Mouse (Mus musculus) forebrain, embryonic 12.5 days (tissue): ENCODE data around the gene Mgrn1. TPM values are rescaled to one million over a fixed set of nuclear protein-coding genes. Genes with fewer than 3 reads are reported as not detected.

Source experiments
- ATAC-seq: fragments of 200-750 bp; cut with Nextera tagmentation; 2 replicates; pipeline ENCODE4 v1.8.0; 2017; ENCODE audit warnings: moderate TSS enrichment; ENCODE audit not compliant: low FRiP score
- H3K27ac ChIP-seq: fragments of 300-500 bp; sonication (generic); 2 replicates; pipeline ENCODE4 v1.5.1; 2016; ENCODE audit warnings: mild to moderate bottlenecking
- H3K27me3 ChIP-seq: fragments of 300-500 bp; sonication (generic); 2 replicates; pipeline ENCODE4 v1.6.1; 2016; ENCODE audit warnings: mild to moderate bottlenecking
- H3K36me3 ChIP-seq: fragments of 300-500 bp; sonication (generic); replicated peaks from 2 replicates; pipeline ENCODE4 v1.6.1; 2016; ENCODE audit warnings: mild to moderate bottlenecking
- H3K4me1 ChIP-seq: fragments of 300-500 bp; sonication (generic); 2 replicates; pipeline ENCODE4 v1.6.1; 2016
- H3K4me2 ChIP-seq: fragments of 300-500 bp; sonication (generic); 2 replicates; pipeline ENCODE4 v1.6.1; 2016; ENCODE audit warnings: mild to moderate bottlenecking, moderate library complexity
- H3K4me3 ChIP-seq: fragments of 300-500 bp; sonication (generic); replicated peaks from 2 replicates; pipeline ENCODE4 v1.5.1; 2016; ENCODE audit warnings: mild to moderate bottlenecking
- H3K9ac ChIP-seq: fragments of 300-500 bp; sonication (generic); 2 replicates; pipeline ENCODE4 v1.6.1; 2016; ENCODE audit warnings: mild to moderate bottlenecking
- H3K9me3 ChIP-seq: fragments of 300-500 bp; sonication (generic); 2 replicates; pipeline ENCODE4 v1.6.1; 2016
- WGBS: fragments of 180-500 bp; shearing (Covaris S2); methylation state at CpG from one replicate; pipeline ENCODE4 v1.1.7; 2016; 5-methylcytosine and 5-hydroxymethylcytosine counted together
- polyA plus RNA-seq: library from polyadenylated mRNA; unstranded; fragments of >200 nt; fragmentation: Nextera tagmentation; extraction: Ambion mirVana; gene quantifications from 2 replicates; pipeline ENCODE4 v1.2.1, GENCODE M21; 2016

Mgrn1 gene
- polyA plus RNA-seq, 1 experiment from 2014 or later: 80.2 TPM

DNA sequence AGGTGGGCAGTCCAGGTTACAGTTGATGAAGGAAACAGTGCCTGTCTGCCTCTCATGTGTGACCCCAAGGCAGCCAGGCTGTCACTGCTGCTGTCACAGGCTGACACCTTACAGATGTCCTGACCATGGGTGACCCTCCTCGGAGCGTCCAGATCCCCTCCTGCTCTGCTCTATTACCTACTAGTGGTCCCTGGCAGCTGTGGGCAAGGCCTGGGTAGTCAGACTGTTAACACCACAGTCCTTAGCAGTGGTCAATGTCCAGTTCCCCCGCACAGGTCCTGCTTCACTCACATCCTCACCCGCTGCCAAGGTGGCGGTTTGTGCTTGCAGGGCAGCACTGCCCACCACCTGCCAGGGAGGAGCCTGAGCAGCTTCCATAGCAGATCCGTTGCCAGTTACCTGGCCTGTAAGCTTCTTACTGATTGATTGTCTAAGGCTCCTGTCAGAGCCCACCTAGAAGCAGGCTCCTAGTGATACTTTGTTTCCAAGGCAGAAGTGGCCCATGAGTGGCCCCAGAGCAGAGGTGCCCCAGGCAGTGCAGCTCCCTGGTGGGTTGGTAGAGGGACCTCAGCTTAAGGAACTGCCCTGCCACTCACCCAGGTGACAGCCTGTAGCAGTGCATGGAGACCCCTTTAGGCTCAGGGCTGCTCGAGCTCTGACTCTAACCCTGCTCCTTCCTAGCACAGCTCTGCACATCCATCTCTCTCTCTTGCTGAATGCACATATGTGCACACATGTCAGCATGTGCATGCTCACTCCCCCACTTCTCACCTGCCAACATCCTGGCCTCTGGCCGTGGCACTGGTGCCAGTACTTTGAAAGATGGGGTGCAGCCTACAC lies 51.5 kb downstream of the Mgrn1 start:
- H3K4me2 ChIP-seq: no peak overlapping the region
- no peak overlapping the region for H3K9ac ChIP-seq
- H3K4me3 ChIP-seq: no peak overlapping the region
- no peak overlapping the region for H3K27ac ChIP-seq
- WGBS: 89% methylated on average over 8 of the region's 8 CpGs
- H3K36me3 ChIP-seq: peaks cover 79% of the 10 kb centered on the region
- no peaks in the 10 kb centered on the region for H3K9me3 ChIP-seq
- H3K27me3 ChIP-seq: no peaks in the 10 kb centered on the region
- H3K4me1 ChIP-seq: peaks cover 19% of the 10 kb centered on the region
- ATAC-seq: no peak

DNA sequence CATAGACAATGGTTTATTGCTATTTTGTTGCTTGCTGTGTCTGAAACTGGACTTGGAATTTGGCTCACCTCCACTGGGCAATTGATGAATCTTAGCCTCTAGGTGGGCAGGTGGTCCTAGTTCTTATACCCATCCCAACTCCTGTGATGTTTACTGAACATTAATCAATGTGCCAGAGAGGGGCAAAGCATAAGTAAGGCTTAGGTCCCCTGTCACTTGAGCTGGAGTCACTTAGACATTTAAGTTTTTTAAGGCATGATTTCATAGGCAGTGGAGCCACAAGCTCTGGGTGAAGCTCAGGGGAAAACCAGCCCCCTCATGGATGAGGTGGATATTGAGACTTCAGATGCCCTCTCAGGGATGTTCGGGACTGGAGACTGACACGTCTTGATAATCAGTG lies 52.4 kb downstream of the Mgrn1 start, which contains the start of gene Nudt16l1:
TSS of gene Nudt16l1 (plus strand) at position 301 of the 400 bp plus-strand sequence.
- WGBS: 4% methylated on average over 2 of the region's 2 CpGs
- no peaks in the 10 kb centered on the region for H3K27me3 ChIP-seq
- H3K27ac ChIP-seq: peak within 1 kb of the TSS; percentile 76
- H3K9me3 ChIP-seq: no peaks in the 10 kb centered on the region
- H3K4me2 ChIP-seq: peak within 1 kb of the TSS; percentile 96
- peaks cover 19% of the 10 kb centered on the region for H3K4me1 ChIP-seq
- no peak for ATAC-seq
- H3K4me3 ChIP-seq: peak within 1 kb of the TSS; percentile 76
- peaks cover 79% of the 10 kb centered on the region for H3K36me3 ChIP-seq
- peak within 1 kb of the TSS; percentile 90 for H3K9ac ChIP-seq

DNA sequence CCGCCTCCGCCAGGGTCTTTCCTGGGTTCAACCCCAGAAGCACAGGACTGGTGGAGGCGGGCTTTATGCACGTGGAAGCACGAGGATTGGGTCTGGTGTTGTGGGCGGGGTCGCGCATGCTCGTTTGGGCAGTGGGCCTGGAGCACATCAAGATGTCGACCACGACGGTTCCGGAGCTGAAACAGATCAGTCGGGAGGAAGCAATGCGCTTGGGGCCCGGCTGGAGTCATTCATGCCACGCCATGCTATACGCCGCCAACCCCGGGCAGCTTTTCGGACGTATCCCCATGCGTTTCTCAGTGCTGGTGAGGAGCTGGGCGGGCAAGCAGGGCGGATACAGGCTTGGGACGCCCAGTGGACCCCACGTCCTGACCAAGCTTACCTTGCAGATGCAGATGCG lies 52.9 kb downstream of the Mgrn1 start:
- under 1% methylated on average over 28 of the region's 28 CpGs for WGBS
- Histone ChIP-seq H3K9ac (peak overlapping the region; percentile 90), H3K4me3 (peak overlapping the region; percentile 76), H3K4me1 (peaks cover 19% of the 10 kb centered on the region), H3K4me2 (peak overlapping the region; percentile 96), H3K27ac (peak overlapping the region; percentile 76), H3K27me3 (no peaks in the 10 kb centered on the region), H3K36me3 (peaks cover 79% of the 10 kb centered on the region), H3K9me3 (no peaks in the 10 kb centered on the region)
- ATAC-seq: peak; percentile 96

DNA sequence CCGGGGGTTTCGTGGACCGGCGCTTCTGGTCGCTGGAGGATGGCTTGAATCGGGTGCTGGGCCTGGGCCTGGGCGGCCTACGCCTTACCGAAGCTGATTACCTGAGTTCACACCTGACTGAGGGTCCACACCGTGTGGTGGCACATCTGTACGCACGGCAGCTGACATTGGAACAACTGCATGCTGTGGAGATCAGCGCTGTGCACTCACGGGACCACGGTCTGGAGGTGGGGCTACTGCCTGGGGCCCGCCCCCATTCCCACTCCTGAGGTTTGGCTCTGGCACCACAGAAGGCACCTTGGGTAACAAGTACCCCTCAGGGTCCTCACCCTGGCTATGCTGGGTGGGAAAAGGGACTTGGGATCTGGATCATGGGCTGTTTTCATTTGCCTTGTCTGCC lies 53.4 kb downstream of the Mgrn1 start:
- peaks cover 19% of the 10 kb centered on the region for H3K4me1 ChIP-seq
- H3K9ac ChIP-seq: peak overlapping the region; percentile 90
- H3K4me3 ChIP-seq: peak overlapping the region; percentile 76
- peak overlapping the region; percentile 96 for H3K4me2 ChIP-seq
- H3K27me3 ChIP-seq: no peaks in the 10 kb centered on the region
- H3K36me3 ChIP-seq: peaks cover 78% of the 10 kb centered on the region
- H3K9me3 ChIP-seq: no peaks in the 10 kb centered on the region
- WGBS: 2% methylated on average over 16 of the region's 16 CpGs
- H3K27ac ChIP-seq: peak overlapping the region; percentile 76
- peak; percentile 64 for ATAC-seq

DNA sequence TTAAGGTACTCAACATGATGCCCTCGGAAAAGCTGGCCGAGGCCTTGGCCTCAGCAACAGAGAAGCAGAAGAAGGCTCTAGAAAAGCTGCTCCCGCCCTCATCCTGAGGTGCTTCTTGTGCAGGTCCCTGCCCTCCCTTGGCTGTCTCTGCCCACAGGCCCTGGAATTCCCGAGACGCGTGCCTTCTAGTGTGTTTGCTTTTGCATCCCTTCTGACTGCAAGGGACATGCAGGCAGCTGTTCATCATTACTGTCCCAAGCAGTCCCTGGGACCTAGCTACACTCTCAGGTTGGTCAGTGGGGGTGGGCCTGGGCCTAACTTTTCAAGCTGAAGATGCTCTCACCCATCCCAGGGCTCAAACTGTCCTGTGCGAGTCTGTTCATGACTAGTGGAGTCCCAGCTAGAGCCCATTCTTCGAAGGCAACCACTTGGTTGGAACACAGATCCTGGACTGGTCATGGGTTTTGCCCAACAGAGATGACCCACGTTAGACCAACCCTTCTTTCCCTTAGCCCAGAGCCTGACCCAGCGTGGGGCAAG lies 54.3 kb downstream of the Mgrn1 start:
- H3K27me3 ChIP-seq: no peaks in the 10 kb centered on the region
- 90% methylated on average over 10 of the region's 10 CpGs for WGBS
- peaks cover 73% of the 10 kb centered on the region for H3K36me3 ChIP-seq
- H3K4me3 ChIP-seq: no peak overlapping the region
- peak overlapping the region; percentile 96 for H3K4me2 ChIP-seq
- H3K27ac ChIP-seq: no peak overlapping the region
- no peaks in the 10 kb centered on the region for H3K9me3 ChIP-seq
- peaks cover 19% of the 10 kb centered on the region for H3K4me1 ChIP-seq
- H3K9ac ChIP-seq: peak overlapping the region; percentile 90; the same call in 1 of the 2 replicates
- ATAC-seq: no peak

DNA sequence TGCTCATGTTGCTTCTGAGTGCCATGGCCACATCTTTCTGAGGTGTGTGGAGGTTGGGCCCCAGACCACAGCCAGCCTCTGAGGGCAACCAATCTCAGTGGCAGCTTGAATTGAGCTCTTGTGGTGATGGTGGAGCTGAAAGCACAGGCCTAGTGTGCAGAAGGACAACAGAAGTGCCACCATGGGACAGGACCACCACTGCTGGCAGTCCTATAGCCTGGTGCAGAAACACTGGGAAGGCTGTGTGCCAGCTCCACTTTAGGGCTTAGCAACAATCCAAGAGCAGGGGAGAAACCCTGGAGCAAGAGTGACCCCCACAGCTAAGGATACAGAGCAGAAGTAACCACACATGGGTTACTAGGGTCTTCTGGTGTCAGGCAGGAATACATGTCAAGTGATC lies 55.0 kb downstream of the Mgrn1 start:
- Histone ChIP-seq H3K27ac (no peak overlapping the region), H3K9ac (no peak overlapping the region), H3K4me2 (no peak overlapping the region), H3K9me3 (no peaks in the 10 kb centered on the region), H3K36me3 (peaks cover 72% of the 10 kb centered on the region), H3K27me3 (no peaks in the 10 kb centered on the region), H3K4me3 (no peak overlapping the region), H3K4me1 (peaks cover 19% of the 10 kb centered on the region)
- no peak for ATAC-seq

DNA sequence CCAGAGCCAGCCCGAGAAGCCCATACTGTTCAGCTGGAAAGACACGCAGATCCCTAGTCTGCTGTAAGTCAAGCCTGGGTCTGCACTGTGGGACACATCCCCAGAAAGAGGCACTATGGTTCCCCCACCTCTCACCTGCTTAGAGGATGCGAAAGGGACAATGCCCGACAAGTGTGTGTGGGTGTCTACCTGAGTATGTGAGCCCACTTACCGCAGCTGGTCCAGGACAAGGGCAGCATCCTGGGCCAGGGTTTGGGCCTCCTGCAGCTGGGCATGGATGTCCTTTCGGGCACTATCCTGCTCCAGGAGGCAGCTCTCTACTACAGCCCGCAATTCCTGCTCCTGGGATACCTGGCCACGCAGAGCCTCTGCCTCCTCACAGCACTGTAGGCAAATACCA lies 56.8 kb downstream of the Mgrn1 start:
- Histone ChIP-seq H3K4me1 (peaks cover 19% of the 10 kb centered on the region), H3K27ac (no peak overlapping the region), H3K9ac (no peak overlapping the region), H3K27me3 (no peaks in the 10 kb centered on the region), H3K4me2 (no peak overlapping the region), H3K9me3 (no peaks in the 10 kb centered on the region), H3K4me3 (no peak overlapping the region), H3K36me3 (peaks cover 72% of the 10 kb centered on the region)
- 96% methylated on average over 8 of the region's 8 CpGs for WGBS
- ATAC-seq: no peak

DNA sequence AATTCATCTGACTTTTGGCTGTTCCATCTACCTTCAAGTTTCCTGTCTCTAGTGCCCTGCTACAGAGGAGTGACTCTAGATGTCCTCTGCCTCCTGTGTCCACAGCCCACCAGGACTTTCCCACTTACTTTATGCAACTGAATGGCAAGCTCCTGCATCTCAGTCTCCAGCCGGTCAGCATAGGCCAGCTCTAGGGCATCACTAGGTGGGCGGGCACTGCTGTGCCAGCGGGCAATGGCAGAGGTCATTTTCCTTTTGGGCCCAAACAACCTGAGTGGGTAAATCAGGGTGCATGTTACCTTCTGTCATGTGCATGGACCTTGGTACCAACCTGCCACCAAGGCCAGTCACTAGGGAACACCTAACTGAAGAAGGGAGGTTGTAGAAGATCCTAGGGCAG lies 57.4 kb downstream of the Mgrn1 start:
- Histone ChIP-seq H3K27ac (no peak overlapping the region), H3K4me3 (no peak overlapping the region), H3K4me1 (peaks cover 16% of the 10 kb centered on the region), H3K27me3 (no peaks in the 10 kb centered on the region), H3K4me2 (no peak overlapping the region), H3K9me3 (no peaks in the 10 kb centered on the region), H3K9ac (no peak overlapping the region), H3K36me3 (peaks cover 76% of the 10 kb centered on the region)
- 91% methylated on average over 3 of the region's 3 CpGs for WGBS
- no peak for ATAC-seq

DNA sequence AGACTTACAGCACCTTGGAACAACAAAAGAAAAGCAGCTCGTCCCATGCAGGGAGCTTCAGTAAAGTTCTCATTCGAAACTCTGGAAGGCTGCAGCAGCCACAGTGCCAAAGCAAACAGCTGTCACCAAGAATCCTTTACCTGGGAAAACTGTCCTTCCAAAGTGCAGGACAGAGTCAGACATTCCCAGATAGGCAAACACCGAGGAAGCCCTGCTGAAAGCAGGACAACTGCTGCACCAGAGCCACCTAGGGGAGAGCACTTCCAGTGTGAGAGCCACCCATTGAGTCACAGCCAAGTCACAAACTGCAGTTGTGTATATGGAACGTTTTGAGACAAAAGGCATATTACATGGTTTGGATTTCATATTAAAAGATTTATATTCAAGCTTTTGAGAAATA lies 59.4 kb downstream of the Mgrn1 start:
- 83% methylated on average over 4 of the region's 4 CpGs for WGBS
- no peak overlapping the region for H3K9ac ChIP-seq
- H3K9me3 ChIP-seq: no peaks in the 10 kb centered on the region
- H3K4me3 ChIP-seq: no peak overlapping the region
- no peak for ATAC-seq
- no peaks in the 10 kb centered on the region for H3K27me3 ChIP-seq
- H3K27ac ChIP-seq: no peak overlapping the region
- H3K36me3 ChIP-seq: peaks cover 83% of the 10 kb centered on the region
- H3K4me1 ChIP-seq: peaks cover 1% of the 10 kb centered on the region
- no peak overlapping the region for H3K4me2 ChIP-seq

DNA sequence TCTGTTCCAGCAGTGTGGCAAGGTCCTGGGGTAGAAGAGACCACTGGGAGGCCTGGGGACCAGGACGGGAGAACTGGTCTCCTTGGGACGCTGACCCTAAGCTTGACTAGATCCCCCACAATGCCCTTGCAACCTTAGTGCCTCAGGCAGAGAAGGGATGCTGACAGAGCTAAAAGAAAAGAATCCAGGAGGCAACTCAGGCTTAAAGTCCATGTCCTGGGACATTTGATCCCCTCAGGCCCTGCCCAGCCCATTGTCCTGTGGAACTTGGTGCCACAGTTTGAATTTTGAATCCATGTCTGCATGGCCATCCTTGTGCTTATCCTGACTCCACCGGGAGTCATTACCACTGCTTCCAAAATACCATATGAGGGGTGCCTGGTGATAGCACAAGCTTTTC lies 60.1 kb downstream of the Mgrn1 start:
- WGBS: 87% methylated on average over 3 of the region's 3 CpGs
- Histone ChIP-seq H3K4me3 (no peak overlapping the region), H3K4me2 (no peak overlapping the region), H3K36me3 (peaks cover 81% of the 10 kb centered on the region), H3K27me3 (no peaks in the 10 kb centered on the region), H3K27ac (no peak overlapping the region), H3K9me3 (no peaks in the 10 kb centered on the region), H3K4me1 (no peaks in the 10 kb centered on the region), H3K9ac (no peak overlapping the region)
- no peak for ATAC-seq

DNA sequence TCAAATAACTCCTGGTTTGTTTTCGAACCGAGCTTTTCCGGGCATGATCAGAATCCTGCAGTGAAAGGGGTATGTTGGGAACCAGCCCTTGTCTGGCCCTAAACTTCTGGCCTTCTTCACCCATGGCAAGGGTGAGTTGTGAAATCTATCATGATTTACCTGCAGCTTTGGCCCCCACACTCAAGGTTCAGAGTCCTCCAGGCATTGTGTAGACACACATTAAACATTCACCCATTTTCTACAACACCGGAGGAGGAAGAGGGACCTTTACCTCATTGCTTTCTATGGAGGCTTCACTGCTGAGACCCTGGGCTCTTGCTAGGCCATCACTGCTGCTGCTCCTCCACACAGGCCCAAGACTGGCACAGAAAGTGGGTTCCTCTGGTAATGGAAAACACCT lies 61.3 kb downstream of the Mgrn1 start:
- Histone ChIP-seq H3K27ac (no peak overlapping the region), H3K4me3 (no peak overlapping the region), H3K9ac (no peak overlapping the region), H3K4me2 (no peak overlapping the region), H3K9me3 (no peaks in the 10 kb centered on the region), H3K36me3 (peaks cover 81% of the 10 kb centered on the region), H3K27me3 (no peaks in the 10 kb centered on the region), H3K4me1 (no peaks in the 10 kb centered on the region)
- 87% methylated on average over 4 of the region's 4 CpGs for WGBS
- ATAC-seq: no peak

DNA sequence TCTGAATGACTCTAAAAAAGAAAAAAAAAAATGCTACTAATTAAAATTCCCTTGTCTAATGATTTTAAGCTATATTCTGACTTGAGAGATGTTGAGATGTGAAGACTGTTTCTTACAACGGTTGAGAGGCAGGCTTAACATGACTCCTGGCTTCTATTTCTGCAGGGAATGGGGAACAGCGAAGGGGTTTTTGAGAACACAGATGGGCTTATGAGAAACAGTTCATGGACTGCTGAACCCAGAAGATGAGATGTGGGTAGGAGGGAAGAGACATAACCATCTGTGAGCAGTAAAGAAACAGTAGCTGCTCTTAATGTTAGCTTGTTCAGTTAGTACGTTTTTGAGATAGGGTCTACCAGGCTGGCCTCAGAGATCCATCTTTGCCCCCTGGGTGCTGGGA lies 70.6 kb downstream of the Mgrn1 start:
- Histone ChIP-seq H3K4me2 (no peak overlapping the region), H3K4me3 (no peak overlapping the region), H3K27ac (no peak overlapping the region), H3K4me1 (no peaks in the 10 kb centered on the region), H3K36me3 (peaks cover 73% of the 10 kb centered on the region), H3K9ac (no peak overlapping the region), H3K27me3 (no peaks in the 10 kb centered on the region), H3K9me3 (no peaks in the 10 kb centered on the region)
- no peak for ATAC-seq
- 86% methylated on average over 3 of the region's 3 CpGs for WGBS

DNA sequence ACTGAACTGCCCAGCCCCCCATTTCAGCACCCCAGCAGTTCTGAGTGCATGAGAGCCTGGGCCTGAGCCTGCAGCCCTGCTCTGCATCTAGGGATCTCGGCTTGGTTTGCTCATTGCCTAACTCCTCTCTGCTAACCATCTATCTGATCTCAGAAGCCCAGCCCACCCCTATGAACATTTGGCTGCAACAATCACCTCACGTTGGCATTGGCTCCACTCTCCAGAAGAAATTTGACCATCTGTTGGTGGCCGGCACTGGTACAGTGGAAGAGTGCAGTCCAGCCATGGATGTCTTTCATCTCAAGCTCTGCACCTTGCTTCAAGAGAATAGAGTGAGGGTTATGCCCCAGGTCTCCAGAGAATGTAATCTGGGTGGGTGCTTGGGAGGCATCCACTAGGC lies 71.4 kb downstream of the Mgrn1 start:
- Histone ChIP-seq H3K4me3 (no peak overlapping the region), H3K4me1 (peaks cover 2% of the 10 kb centered on the region), H3K9ac (no peak overlapping the region), H3K9me3 (no peaks in the 10 kb centered on the region), H3K27ac (no peak overlapping the region), H3K27me3 (no peaks in the 10 kb centered on the region), H3K36me3 (peaks cover 64% of the 10 kb centered on the region), H3K4me2 (no peak overlapping the region)
- 95% methylated on average over 3 of the region's 3 CpGs for WGBS
- no peak for ATAC-seq
